Mouse (Mus musculus) gastrocnemius, postnatal 25 days (tissue): ENCODE measurements around the gene Twistnb. TPM values are rescaled to one million over a fixed set of nuclear protein-coding genes. Genes with fewer than 3 reads are reported as not detected.

Experiments used
- DNase-seq: peaks from one replicate; pipeline ENCODE4 v3.0.0; 2022
- long read RNA-seq, 2 experiments: library from polyadenylated mRNA; stranded (forward); transcript quantifications; one replicate each; pipeline ENCODE4 v2.0.0; 2021
- total RNA-seq, 2 experiments: library from RNA; stranded (reverse); gene quantifications; 1 replicate in 1 of 2; 2 replicates in 1 of 2; pipeline ENCODE4 v1.2.3; 2021

Gene Twistnb
- total RNA-seq: 1 to 10 TPM; 7.2 to 9.5 TPM
- long read RNA-seq, experiment 1, full-length matches to known transcripts: 6 of 9 reads
- long read RNA-seq, experiment 1, partial matches to known transcripts: 0 of 9 reads
- long read RNA-seq, experiment 1, other reads (novel, unspliced or antisense): 3 of 9 reads
- long read RNA-seq, experiment 2, full-length matches to known transcripts: 11 of 17 reads
- long read RNA-seq, experiment 2, partial matches to known transcripts: 1 of 17 reads
- long read RNA-seq, experiment 2, other reads (novel, unspliced or antisense): 5 of 17 reads

GRCm38 (mm10) chr12:33429387-33430160 is at the start of gene Twistnb:
TSS of gene Twistnb (plus strand) at chr12:33429635.
- peak; percentile 89 for DNase-seq

- peak; percentile 56 for DNase-seq
These were observed 40.6 kb upstream of the Twistnb start for GRCm38 (mm10) chr12:33388842-33389241.

GRCm38 (mm10) chr12:33390844-33391560 is 38.4 kb upstream of the Twistnb start:
- no peak for DNase-seq

- no peak for DNase-seq
These were observed 34.4 kb upstream of the Twistnb start, which contains the start of gene Efcab10 for GRCm38 (mm10) chr12:33394804-33395623. TSS of gene Efcab10 (plus strand) at chr12:33394854.

GRCm38 (mm10) chr12:33403265-33403693 is 26.2 kb upstream of the Twistnb start:
- DNase-seq: no peak

GRCm38 (mm10) chr12:33404996-33405395 is 24.4 kb upstream of the Twistnb start:
- DNase-seq: no peak

- no peak for DNase-seq
These were observed 23.9 kb upstream of the Twistnb start for GRCm38 (mm10) chr12:33405398-33406026.

GRCm38 (mm10) chr12:33411580-33412151 is 17.8 kb upstream of the Twistnb start:
- no peak for DNase-seq

GRCm38 (mm10) chr12:33424329-33424728 is 5.1 kb upstream of the Twistnb start:
- DNase-seq: no peak

GRCm38 (mm10) chr12:33427293-33427692 is 2.1 kb upstream of the Twistnb start:
- DNase-seq: no peak

- no peak for DNase-seq
These were observed 1.7 kb upstream of the Twistnb start for GRCm38 (mm10) chr12:33427726-33428125.

- DNase-seq: no peak
These were observed 4.4 kb downstream of the Twistnb start for GRCm38 (mm10) chr12:33433812-33434211.

- DNase-seq: no peak
These were observed 5.3 kb downstream of the Twistnb start for GRCm38 (mm10) chr12:33434758-33435157.

GRCm38 (mm10) chr12:33455418-33455817 is 26.0 kb downstream of the Twistnb start:
- no peak for DNase-seq

- DNase-seq: no peak
These were observed 26.8 kb downstream of the Twistnb start for GRCm38 (mm10) chr12:33456242-33456641.

GRCm38 (mm10) chr12:33480975-33481374 is 51.5 kb downstream of the Twistnb start:
- DNase-seq: no peak

GRCm38 (mm10) chr12:33482931-33483330 is 53.5 kb downstream of the Twistnb start:
- no peak for DNase-seq
